Mouse (Mus musculus): ENCODE results near the gene Trarg1.

Gene Trarg1

DNA sequence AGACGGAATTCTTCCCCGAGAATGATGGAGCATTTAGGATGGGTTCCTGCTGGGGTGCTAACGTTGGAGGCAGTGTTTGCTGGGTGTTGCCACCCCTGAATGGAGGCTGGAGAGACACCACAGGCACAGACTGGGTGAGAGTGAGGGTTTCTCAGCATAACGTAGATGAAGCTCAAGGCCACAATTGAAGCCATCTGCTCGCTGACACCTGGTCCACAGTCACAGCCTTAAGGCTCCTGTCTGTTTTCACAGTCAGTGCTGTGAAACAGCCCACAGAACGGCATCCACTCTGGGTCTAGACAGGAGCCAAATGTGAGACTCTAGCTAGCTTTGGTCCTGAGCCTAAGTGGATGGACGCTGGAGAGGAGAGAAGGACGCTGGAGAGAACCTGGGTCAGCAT is 5.4 kb upstream of the Trarg1 start:
- DNase-seq (ENCODE audit: low read depth, low spot score), result no peak

- DNase-seq (ENCODE audit: low read depth, low spot score), result peak; percentile 22
These were observed 4.9 kb upstream of the Trarg1 start for GRCm38 (mm10) chr11:76674704-76675103.

- DNase-seq (ENCODE audit: low read depth, low spot score), result no peak
These were observed 6.0 kb downstream of the Trarg1 start for GRCm38 (mm10) chr11:76685604-76686003.

GRCm38 (mm10) chr11:76692096-76692495 is 12.5 kb downstream of the Trarg1 start:
- no peak for DNase-seq (ENCODE audit: low read depth, low spot score)

- no peak for DNase-seq (ENCODE audit: low read depth, low spot score)
These were observed 16.2 kb downstream of the Trarg1 start for GRCm38 (mm10) chr11:76695810-76696209.

GRCm38 (mm10) chr11:76699626-76700025 is 20.0 kb downstream of the Trarg1 start:
- DNase-seq (ENCODE audit: low read depth, low spot score), result no peak

GRCm38 (mm10) chr11:76707656-76708055 is 28.0 kb downstream of the Trarg1 start:
- no peak for DNase-seq (ENCODE audit: low read depth, low spot score)

DNA sequence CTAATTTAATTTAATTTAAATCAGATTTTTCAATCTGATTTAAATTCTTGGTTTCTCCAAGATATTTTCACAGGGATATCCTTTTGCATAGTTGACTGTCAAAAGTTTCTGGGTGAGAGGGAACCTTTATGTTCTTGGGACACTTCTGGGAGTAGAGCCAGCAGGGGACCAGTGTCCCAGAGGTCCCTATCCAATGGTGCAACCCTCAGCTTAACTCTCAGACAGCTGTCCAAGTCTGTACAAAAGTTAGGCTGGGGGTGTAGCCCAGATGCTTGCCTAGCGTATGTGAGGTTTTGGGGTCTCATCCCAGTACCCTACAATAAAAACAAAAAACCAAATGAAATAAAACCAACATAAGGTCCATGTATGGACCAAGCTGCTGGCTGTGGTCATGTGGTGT is 28.5 kb downstream of the Trarg1 start:
- no peak for DNase-seq (ENCODE audit: low read depth, low spot score)

DNA sequence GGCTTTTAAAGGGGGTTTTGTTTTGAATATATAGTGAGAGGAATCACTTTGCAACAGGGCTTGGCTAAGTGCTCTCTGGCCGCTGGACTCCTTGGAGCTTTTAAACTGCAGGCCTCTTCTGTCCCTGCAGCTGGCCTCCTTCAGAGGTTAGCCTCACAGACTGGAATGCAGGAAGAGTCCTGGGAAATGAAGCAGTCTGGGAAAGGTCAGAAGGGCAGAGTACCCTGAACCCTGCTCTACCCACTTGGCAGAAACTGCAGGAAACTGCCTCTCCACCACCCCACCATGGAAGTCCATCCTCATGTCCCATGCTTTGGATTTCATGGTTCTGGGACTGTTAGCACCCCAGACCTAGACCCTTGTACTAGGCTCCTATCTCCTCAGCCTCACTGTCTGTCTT is 29.3 kb downstream of the Trarg1 start:
- no peak for DNase-seq (ENCODE audit: low read depth, low spot score)

DNA sequence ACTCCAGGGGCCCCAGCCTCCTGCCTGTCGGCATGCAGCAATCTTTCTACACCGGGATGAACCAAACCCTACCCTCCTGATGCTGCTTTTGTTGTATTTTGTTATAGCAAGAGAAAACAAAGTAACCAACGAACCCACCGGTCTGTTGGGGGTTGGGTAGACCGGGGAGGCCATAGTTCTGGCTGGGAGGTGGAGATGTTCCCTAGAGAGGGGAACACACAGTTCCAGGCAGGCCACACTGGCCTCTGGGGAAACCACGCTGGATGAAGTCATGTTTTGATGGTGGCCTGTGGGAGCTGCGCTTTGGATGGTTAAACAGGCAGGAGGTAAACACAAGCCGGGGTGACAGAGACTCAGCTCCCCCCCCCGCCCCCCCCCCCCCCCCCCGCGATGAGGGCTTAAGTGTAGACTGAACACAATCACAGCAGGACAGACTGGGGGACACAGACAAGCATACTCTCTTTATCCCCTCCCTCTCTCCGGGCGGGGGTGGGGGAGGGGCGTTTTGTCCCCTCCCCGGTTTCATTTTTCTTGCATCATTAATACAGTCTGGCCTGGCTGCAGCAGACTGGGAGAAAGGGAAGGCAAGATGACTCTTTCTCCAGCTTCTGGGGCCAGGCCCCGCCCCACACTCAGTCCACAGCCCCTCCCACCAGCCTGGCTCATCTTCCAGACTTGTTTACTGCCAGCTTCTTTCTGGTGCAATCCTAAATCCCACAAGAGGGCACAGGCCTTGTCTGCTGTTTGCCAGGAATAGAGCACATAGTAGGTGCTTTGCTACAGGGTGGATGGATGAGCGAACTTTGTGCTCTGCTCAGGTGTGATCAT is 30.2 kb downstream of the Trarg1 start:
- DNase-seq (ENCODE audit: low read depth, low spot score), result no peak

- DNase-seq (ENCODE audit: low read depth, low spot score), result no peak
These were observed 37.4 kb downstream of the Trarg1 start for GRCm38 (mm10) chr11:76717000-76717399.

DNA sequence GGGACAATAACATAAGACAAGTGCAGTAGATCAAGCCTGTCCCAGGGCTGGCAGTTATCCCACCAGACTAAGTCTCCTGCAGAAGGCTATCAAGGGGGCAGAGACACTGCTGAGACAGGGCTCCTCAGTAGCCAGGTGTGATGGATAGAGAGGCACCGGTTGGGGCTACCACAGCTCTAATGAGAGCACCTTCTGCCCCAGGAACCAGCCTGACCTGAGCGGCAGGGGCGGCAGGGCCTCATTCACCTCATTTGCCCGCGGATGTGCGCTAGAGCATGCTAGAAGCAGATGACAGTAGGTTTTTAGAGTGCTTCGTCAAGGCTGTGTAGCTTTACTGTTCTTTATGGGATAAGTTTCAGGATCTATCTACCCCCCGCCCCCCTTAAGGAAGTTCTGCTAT is 44.3 kb downstream of the Trarg1 start:
- DNase-seq (ENCODE audit: low read depth, low spot score), result no peak

- no peak for DNase-seq (ENCODE audit: low read depth, low spot score)
These were observed 48.5 kb downstream of the Trarg1 start for GRCm38 (mm10) chr11:76728093-76728492.

DNA sequence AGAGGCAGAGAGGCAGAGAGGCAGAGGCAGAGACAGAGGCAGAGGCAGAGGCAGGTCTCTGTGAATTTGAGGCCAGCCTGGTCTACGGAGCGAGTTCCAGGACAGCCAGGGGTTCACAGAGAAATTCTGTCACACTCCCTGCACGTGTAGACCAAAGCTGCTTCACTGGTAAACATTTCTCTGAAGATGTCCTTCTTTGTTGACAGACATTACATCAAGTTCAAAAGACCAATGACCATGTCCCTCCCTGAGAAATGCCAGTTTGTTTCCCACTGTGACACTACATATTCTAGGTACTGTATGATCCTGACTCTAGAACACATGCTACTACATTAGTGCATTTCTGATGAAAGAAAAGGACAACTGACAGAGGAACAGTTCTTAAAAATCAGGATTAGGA is 51.0 kb downstream of the Trarg1 start:
- DNase-seq (ENCODE audit: low read depth, low spot score), result no peak

DNA sequence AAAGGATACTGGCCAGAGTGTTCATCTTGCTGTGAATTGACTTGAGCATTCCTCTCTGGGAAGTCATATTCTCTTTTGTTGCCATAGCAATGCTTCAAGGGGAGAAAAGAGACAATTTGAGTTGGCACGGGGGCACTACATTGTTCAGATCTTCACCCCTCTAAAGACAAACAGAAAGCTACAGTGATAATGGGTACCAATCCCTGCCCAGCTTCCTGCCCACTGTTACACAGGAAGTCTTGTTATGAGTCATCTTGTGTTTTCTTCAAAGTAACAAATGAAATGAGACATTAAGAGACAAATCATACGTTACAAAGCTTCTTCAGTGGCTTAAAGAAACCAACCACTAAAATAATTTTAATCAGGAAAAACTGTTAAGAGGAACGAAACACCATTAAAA is 55.0 kb downstream of the Trarg1 start:
- peak; percentile 19 for DNase-seq (ENCODE audit: low read depth, low spot score)

- peak; percentile 12 for DNase-seq (ENCODE audit: low read depth, low spot score)
These were observed 56.2 kb downstream of the Trarg1 start for GRCm38 (mm10) chr11:76735753-76736324.

GRCm38 (mm10) chr11:76739125-76739524 is 59.5 kb downstream of the Trarg1 start:
- DNase-seq (ENCODE audit: low read depth, low spot score), result peak; percentile 42

DNA sequence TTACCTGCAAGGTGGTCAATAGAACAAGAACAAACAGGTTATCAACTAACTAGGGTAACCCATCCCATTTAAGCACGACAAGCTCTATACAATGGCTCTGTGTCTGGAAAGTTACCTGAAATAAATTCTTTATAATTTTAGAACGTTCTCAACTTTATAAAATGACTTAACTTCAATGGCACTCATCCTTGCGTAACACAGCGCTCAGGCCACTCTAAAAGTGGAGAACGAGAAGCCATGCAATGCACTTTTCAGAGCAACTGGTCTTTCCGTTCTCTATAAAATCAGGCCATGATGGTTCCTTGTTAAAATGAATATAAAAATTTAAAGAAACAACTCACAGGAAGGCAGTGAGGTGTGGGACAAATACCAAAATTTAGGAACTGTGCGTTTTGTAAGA is 62.9 kb downstream of the Trarg1 start:
- DNase-seq (ENCODE audit: low read depth, low spot score), result no peak

DNA sequence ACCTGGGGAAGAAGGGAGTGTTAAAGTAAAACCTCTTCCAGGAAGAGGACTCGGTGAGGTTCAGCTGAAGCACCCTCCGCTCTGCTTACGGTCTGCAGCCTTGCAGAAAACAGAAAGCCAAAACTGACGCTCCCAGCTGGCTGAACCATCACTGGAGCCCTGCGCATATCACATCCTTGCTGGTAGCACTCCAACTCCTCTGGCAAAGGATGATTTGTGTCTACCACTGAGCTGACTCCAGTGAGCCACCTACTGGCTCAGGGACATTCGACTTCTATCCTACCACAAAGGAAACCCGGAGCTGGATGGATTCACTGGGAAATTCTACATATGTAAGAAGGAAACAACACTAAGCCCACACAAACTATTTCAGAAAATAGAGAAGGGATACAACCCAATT is 64.9 kb downstream of the Trarg1 start:
- no peak for DNase-seq (ENCODE audit: low read depth, low spot score)

DNA sequence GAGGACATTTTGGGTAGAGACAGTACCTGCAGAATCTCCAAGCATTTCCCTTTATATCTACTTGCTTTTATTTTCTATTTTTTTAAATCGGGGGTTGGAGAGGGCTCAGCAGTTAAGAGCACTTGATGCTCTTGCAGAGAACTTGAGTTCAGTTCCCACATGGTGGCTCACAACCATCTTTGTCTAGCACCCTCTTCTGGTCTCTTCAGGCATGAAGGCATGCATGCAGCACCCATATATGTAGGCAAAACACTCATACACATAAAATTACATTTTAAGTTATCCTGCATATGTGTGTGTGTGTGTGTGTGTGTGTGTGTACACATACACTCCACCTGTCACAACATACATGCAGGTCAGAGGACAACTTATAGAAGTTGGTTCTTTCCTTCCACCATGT is 66.3 kb downstream of the Trarg1 start:
- no peak for DNase-seq (ENCODE audit: low read depth, low spot score)
